Mouse (Mus musculus): ENCODE measurements around the gene Dtx3l.
"Not testable (repeated sequence)": the region's sequence is repeated elsewhere in the genome, so short reads cannot be mapped to it uniquely, and the experiment has no call there.

Dtx3l gene

DNA sequence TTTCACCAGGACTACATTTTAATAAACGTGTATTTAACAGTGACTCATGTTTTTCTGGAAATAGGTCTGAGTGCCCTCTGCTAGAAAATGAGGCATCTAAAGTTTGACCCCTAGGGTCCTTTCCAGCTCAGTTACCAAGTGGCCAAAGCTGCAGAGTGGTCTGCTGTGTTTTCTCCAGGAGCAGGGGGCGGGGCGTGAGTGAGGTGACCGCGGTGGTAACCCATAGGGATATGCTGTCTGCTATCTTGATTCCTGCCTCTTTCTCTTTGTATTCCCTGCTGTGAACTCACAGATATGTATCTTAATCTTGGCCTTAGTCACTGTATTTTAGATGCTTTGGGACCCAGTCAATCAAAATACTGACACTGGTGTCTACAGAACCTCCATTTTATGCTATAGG lies 14.6 kb downstream of the Dtx3l start:
- in situ Hi-C loops (cut with MboI): no loop called here

DNA sequence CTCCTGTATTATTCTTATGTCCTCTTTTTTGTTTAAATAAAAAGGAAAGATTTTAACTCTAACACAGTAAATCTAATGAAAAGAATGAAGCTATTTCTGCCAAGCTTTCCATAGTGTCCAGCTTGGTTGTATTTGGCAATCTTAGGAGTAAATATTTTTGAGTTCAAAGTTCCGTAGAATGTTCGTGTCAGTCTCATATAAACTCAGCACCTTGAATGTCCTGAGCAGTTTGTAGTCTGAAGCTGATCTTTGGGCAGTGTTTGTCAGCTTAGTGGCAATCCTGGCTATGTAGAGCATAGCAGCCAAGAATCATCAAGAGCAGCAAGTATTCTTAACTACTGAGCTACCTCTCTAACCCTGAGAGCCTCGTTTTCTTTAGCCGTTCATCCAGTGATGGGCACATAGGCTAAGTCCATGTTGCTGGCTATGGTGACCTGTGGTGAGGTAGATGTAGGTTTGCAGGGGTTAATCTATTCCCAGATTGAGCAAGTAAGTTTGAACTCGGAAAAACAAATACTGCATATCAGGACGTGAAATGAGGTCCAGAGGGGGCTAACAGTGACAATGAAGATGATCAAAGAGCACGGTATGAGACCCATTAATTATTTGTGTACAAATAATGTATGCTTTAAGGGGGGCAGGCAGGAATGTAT lies 15.3 kb downstream of the Dtx3l start:
- in situ Hi-C loops (cut with MboI): no loop called here

DNA sequence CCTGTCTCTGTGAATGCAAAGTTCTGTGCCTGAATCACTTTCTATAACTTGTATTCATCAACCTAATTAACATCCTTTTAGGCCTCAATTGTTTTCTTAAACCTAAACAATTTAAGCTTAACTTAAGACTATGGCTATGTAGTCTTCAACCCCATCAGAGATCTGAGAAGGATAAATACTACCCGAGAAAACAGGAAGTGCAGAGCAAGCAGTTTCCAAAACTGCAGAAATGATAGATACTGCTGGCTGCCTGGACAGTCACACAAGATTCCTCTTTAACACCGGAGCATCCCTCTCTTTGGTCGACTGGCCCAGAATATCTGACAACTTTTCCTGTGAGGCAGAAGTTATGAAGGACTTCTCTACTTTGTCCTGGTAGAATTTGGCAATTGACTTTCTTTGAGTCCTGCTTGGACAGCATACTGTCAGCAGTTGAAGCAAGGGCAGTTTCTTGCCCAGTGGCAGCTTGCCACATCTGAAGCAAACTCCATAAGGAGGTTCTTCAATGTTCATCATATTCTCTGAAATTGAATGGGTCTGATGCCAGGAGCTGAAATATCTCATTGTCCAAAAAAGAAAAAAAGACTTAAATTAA lies 16.6 kb downstream of the Dtx3l start:
- in situ Hi-C loops (cut with MboI): no loop called here

DNA sequence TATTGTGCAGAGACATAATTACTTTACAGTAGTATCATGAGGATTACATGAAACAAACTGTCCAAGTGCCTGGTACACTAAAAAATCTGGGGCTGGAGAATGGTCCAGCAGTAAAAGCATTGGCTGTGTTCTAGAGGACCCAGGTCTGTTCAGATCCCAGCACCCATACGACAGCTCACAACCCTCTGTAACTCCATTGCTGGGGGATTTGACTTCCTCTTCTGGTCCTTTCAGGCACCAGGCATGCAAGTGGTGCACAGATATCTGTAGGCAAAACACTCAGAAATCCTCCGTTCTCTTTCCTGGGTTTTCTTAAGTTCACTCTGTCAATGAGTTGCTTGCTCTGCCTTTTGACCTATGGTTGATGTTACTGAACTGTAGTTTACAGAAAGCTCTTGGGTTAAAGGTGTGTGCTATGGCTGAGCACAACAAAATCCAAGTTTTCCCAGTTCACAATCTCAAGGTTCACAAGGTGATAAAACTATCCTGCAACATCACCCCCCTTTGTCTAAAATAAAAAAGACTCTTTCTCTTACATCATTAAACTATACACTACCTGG lies 17.2 kb downstream of the Dtx3l start:
- in situ Hi-C loops (cut with MboI): no loop called here

DNA sequence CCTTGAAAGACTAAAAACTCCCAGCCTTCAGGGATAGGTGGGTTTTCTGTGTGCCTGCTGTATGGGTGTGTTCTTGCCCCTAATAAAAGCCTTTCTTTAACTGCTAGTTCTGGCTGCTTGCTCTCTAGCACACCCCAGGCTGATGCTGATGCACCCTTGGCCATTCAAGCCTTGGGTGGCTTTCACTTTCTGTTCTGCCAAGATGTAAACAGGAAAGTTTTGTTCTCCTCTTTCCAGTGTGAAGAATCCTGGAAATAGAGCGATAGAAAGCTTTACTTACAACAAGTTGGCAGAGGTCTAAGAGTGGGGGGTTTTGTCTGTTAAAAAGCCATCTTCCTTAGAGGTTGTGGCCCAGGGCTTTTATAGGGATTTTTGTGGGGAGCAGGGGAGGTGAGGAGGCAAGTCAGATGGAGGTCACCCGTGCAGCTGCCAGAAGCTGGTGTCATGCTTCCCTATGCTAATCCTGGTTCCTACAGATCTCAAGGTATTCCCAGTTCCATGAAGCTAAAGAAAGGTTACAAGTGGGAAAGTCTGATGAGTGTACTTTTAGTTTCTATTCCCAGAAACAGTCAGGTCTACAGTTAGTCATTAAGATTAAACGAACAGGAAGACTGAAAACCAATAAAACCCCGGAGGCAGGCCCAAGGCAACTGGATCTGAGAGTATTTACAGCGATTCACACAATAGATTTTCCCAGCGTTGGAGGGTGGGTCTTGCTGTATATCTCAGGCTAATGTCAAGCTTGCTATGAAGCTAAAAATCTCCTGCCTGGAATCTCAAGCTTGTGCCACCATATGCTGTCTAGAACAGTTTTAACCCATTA lies 20.0 kb downstream of the Dtx3l start:
- in situ Hi-C loops (cut with MboI): no loop called here

DNA sequence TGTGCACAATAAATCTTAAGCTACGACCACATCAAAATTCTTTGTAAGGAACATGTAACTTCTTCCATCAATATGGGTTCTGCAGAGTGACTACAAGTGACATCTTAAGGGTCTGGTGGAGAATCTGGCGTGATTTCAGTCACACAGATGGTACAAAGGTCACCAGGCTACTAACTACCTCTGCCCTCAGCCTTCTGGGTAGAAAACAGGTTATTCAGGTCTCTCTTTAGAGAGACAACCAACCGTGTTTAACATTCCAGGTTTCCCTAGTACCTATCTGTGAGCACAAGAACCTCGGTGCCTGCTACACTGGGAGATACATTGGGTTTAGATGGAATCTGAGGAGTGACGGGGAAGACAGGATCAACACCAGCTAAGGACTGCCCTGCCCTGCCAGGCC lies 24.6 kb downstream of the Dtx3l start:
- in situ Hi-C loops (cut with MboI): no loop called here

DNA sequence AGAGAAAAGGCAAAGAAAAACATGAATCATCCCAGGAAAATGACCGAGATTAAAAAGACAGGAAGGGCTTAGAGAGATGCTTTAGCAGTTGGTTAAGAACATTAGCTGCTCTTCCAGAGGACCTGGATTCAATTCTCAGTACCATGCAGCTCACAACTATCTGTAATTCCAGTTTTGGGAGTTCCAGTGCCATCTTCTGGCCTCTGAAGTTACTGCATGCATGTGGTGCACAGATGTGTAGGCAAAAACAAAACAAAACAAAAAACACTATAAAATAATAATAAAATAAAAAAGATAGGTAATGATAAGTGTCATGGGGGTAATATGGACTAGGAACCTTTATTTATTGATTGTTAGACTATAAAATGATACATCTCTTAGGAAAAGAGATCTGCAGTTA lies 25.4 kb downstream of the Dtx3l start:
- in situ Hi-C loops (cut with MboI): no loop called here

DNA sequence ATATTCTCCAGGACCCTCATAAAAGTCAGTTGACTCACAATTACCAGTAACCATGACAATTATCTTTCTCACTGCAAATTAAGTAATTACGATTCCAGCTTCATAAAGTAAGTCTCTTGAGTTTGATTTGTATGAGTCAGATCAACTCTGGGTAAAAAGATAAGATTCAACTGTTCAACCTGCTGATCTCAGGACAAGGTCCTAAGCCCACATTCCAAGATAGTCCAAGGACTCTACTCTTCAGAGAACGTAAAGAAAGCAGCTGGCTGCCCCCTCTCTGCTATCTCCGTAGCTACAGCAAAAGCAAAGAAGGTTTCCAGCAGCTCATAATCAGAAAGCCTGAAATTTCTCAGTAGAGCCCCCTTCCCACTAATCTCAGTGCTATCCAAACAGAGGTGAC lies 27.5 kb downstream of the Dtx3l start:
- in situ Hi-C loops (cut with MboI): no loop called here

DNA sequence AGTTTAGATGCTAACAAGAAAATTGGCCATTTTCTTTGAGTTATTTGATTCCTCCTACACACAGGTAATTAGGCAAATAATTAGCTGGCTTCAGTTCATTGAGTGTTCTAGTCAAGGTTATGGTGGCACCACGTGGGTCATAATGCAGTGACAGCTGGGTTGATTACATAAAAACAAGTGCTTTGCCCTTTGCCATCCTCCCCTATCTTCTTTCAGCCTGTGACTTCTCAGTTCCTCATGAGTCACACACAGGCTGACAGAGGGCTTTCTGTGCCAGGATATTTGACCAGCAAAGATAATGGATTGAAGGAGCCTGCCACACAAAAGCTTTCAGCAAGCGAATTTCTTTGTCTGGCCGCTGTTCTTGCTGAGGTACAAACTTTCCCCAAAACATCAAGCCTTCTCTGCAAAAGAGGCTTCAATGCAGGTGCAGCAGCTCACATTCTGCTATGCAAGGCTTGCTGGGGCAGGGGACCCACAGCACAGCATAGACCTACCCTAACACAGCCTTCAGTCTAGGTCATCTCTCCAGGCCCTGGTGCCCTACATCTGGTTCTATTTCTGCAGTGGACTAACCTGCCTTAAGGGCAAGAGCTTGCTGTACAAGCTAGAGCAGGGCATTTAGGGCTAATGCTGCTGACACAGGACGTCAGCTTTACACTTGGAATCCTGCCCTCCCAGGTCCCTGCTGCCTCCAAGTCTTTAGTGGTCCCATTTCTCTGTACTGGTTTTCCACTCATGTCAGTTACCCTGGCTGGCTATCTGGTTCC lies 31.3 kb downstream of the Dtx3l start:
- in situ Hi-C loops (cut with MboI): no loop called here

DNA sequence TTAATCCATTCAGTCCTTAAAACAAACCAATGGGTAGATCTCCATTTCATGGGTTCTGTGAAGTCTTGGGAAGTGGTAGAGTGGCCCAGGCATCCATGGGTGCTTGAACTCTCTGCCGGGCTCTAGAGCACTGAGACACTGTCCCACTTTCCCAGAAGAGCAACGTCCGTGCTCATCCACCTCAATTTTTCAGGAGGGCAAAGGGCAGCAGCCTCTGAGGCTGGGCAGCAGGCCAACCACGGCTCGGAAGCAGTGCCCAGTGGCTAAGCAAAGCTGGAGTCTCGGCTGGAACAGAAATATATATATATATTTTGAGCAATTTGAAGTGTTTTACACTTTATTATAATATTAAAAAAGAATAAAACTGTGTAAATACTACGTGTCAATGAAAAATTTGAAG lies 32.1 kb downstream of the Dtx3l start:
- in situ Hi-C loops (cut with MboI): no loop called here

DNA sequence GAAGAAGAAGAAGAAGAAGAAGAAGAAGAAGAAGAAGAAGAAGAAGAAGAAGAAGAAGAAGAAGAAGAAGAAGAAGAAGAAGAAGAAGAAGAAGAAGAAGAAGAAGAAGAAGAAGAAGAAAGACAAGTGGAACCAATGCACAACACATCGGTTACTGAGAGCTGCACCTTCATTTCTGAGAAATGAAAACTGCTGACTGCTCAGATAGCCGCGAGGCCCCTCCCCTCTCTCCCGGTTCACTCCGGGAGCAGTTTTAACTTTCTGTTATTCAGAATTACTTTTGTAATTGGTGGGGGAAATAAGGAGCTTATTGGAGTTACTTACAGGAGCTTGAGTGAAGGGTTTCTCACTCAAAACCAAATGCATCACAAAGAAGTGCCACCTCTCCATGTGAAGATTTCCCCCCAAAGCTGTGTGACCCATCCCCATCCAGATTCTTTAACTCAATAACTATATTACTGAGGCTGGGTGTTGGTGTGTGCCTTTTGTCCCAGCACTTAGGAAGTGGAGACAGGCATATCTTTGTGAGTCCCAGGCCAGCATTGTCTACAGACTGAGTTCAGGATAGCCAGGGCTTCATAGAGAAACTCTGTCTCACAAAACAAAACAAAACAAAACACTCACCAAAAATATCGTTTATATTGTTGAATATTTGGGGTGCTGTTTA lies 33.0 kb downstream of the Dtx3l start:
- in situ Hi-C loops (cut with MboI): no loop called here

DNA sequence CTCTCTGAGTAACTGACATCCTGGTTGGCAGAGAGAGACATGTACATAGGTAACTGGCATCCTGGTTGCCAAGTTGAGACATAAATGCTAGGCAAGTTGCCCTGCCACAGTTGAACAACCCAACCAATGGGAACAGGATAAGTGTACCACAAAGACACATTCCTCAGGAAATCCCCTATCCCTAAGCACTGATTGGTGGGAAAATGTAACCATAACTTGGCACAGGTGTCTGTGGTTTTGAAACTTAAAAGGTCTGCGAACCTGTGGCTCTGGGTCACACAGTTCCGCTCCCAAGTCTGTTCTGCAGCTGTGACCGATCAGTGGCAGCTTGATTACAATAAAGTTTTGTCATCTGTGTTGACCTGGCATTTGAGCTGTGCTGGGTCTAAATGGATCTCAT lies 33.6 kb downstream of the Dtx3l start:
- in situ Hi-C loops (cut with MboI): no loop called here

DNA sequence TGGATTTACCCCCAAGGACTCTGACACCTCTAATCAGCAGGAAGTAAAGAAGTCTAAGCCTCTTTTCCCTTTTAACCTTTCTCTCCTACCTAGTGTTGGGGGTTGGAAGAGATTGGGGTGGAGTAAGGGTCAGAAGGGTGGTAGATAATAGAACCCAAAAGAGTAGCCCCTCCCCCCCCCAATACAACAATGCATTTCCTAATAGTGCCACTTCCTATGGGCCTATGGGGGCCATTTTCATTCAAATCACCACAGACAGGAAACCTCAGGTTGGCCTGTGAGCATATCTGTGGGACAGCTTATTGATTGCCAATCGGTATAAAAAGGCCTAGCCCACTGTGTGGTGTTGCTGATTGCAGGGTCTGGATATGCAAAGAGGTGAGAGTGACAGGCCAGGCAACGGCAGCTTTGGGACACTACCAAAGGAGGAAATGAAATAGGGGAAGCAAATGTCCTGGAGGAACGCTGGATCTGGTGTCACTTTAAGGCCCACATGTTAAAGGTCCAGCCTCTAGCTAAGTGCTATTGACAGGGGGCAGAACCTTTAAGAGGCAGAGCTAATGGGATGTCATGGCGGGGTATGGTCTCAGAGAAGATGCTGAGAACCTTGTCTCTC lies 34.7 kb downstream of the Dtx3l start:
- in situ Hi-C loops (cut with MboI): no loop called here

DNA sequence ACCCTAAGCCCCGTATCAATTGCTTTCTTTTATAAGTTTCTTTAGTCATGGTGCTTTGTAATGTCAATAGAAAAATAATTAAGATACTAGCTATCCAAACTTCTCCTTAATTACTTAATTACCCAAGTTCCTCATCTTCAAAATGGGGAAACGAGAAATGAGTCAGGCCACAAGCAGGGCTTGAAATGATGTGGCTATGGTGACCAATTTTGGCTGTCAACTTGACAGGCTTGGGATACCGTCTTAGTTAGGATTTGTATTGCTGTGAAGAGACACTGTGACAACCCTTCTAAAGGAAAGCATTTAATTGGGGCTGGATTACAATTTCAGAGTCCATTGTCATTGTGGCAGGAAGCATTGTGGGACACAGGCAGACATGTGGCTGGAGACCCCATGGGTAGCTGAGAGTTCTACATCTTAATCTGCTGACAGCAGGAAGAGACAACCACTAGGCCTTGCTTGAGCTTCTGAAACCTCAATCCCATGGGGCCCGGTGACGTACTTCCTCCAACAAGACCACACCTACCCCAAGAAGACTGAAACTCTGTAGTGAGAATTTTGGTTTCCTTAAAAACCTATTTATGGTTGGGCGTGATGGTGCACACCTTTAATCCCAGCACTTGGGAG lies 35.8 kb downstream of the Dtx3l start:
- in situ Hi-C loops (cut with MboI): no loop called here

DNA sequence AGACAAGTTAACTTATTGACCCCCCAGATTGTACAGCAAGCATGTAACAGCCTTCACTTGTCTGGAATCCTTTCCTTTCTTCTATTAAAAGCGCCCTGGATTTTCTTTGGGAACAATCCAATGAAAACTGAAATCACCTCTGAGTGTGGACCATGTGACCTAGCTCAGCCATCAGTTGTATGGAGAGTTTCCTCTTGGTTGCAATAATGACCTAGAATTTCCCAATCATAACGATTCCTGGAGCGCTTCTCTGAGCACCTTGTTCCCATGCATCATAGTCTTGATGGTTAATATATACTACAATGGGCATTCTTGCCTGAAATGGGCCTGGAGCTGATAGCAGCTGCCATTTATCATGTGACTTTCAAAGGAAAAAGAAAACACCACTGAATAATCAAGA lies 38.4 kb downstream of the Dtx3l start:
- in situ Hi-C loops (cut with MboI): no loop called here

DNA sequence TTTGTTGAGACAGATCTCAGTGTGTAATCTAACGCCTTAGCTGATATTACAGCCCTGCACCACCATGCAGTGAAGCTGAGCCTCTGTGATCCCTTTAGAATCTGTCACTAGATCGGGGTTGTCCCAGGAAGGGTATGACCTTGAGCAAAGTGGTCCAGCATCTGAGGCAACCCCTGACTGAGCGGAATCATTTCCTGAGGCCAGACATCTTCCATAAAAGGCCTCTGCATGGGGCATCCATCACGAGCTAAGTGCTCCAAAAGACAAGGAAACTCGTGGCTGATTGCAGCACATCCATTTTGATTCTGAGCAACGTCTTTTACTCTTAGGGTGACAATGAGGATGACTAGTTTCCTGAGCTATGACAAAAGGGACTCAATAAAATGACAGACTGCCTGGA lies 44.0 kb downstream of the Dtx3l start:
- in situ Hi-C loops (cut with MboI): no loop called here

DNA sequence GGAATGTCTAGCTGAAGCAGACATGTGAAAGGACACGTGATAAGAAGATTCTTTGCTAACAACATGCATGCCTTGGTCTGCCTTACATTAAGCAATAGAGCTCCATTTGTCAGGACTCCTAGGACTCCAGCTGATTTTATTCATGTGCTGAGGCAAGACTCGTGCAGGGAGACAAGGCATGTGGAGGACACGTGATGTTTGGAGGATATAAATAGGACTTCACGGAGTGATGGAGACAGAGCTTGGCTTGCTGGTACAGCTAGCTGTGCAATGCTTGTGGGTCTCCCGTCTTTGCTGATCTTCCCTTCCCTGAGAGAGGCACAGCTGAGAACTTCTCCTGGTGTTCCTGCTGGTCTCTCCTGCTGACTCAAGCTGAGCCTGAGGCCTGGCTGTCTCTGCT lies 47.3 kb downstream of the Dtx3l start:
- in situ Hi-C loops (cut with MboI): not testable (repeated sequence)

DNA sequence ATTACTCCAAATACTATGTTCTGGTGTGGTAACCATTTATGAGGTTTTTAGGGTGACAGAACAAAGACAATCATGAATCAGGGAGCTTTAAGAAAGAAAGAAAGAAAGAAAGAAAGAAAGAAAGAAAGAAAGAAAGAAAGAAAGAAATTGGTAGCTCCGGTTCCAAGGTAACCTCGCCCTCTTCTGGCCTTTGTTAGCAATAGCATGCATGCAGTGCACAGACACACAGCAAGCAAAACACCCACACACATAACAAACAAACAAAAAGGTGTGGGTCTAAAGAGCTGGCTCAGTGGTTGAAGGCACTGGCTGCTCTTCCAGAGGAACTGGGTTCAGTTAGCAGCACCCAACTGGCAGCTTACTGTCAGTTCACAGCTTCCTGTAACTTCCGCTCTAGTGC lies 48.3 kb downstream of the Dtx3l start:
- in situ Hi-C loops (cut with MboI): no loop called here

DNA sequence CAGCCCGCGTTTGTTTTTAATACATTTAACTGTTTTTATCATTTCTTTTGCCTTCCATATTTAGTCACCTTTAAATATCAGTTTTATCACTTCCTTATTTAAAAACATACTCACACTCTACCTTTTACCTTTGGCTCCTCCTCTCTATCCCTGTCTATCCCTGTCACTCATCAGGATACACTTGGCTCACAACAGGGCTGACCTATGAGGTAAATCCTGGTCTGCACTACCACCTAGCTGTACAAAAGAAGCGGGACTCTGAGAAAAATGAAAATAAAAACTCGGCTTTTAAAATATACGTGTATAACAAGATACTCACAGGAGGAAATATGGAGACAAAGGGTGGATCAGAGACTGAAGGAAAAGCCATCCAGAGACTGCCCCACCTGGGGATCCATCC lies 50.0 kb downstream of the Dtx3l start:
- in situ Hi-C loops (cut with MboI): no loop called here

DNA sequence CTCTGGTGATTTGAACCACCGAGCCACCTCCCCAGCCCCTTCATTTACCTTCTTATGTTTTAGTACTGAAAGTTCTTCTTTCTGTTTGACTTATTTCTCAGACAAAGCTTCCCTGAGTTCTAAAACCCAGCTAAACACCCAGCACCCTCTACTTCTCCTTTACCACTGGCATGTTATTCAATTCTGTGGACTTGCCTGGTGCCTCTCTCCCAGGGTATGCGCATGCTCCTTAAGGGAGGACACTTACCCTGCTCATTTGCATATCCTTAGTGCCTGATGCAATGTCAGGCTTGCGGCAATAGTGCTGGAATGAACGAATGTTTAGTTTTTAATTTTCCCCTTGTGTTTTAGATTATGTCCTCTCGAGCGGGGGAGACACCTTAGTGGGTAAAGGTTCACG lies 50.8 kb downstream of the Dtx3l start:
- in situ Hi-C loops (cut with MboI): no loop called here

All from mature B cell (primary cell).